Mouse (Mus musculus) bone marrow, adult 2 months (tissue): ENCODE results near the gene Miip. TPM values are rescaled to one million over a fixed set of nuclear protein-coding genes. Genes with fewer than 3 reads are reported as not detected.

ENCODE experiments used
- H3K27ac ChIP-seq: fragments of 200-500 bp; 2 replicates; pipeline ENCODE4 v1.5.1; 2012; ENCODE audit warnings: low read depth, mild to moderate bottlenecking, control low read depth, inconsistent platforms, low read length; ENCODE audit not compliant: control insufficient read depth, poor library complexity, insufficient read depth
- H3K4me1 ChIP-seq: fragments of 200-500 bp; 2 replicates; pipeline ENCODE4 v1.6.1; 2011; ENCODE audit warnings: low read length; ENCODE audit not compliant: control insufficient read depth, insufficient read depth
- H3K4me3 ChIP-seq: fragments of 200-500 bp; replicated peaks from 2 replicates; pipeline ENCODE3; 2011; ENCODE audit warnings: mild to moderate bottlenecking, low read depth, low read length, control low read depth; ENCODE audit not compliant: control insufficient read depth
- CTCF ChIP-seq: fragments of 200-500 bp; IDR thresholded peaks from 2 replicates; pipeline ENCODE4 v1.5.1; 2011; ENCODE audit warnings: low read length, control low read depth; ENCODE audit not compliant: control insufficient read depth, insufficient read depth
- POLR2A ChIP-seq: fragments of 200-500 bp; IDR thresholded peaks from 2 replicates; pipeline ENCODE4 v1.6.1; 2011; ENCODE audit warnings: low read depth, mild to moderate bottlenecking, control low read depth, low read length, borderline replicate concordance; ENCODE audit not compliant: control insufficient read depth
- WGBS: fragments of 180-500 bp; shearing (Covaris S2); methylation state at CpG from one replicate; pipeline ENCODE4 v1.1.7; 2018; 5-methylcytosine and 5-hydroxymethylcytosine counted together
- polyA plus RNA-seq: library from polyadenylated mRNA; stranded (reverse); fragments of >200 nt; gene quantifications from 2 replicates; pipeline ENCODE4 v1.2.4, GENCODE M21; 2011; ENCODE audit warnings: low replicate concordance; ENCODE audit not compliant: missing spikeins, insufficient read depth, insufficient read length

Gene Miip
- polyA plus RNA-seq, result 88.5 and 129 TPM in 2 replicates

GRCm38 (mm10) chr4:147868450-147869031 lies at the start of gene Miip, which contains the start of gene Fv1:
Gene Miip, minus strand, starts transcription at chr4:147868816.
Gene Fv1, plus strand, starts transcription at chr4:147868979.
- TF ChIP-seq CTCF, result no peak
- peak; percentile 66; the same call in 1 of the 2 replicates for TF ChIP-seq POLR2A
- Histone ChIP-seq H3K27ac (peak within 1 kb of the TSS; percentile 63), H3K4me3 (peak within 1 kb of the TSS; percentile 88), H3K4me1 (peaks cover 3% of the 10 kb centered on the region; the same call in 1 of the 2 replicates)
- WGBS, result under 1% methylated on average over 30 of the region's 30 CpGs

- Histone ChIP-seq H3K4me3 (no peak overlapping the region), H3K27ac (no peak overlapping the region), H3K4me1 (no peaks in the 10 kb centered on the region; the same call in 1 of the 2 replicates)
- 82% methylated on average over 5 of the region's 5 CpGs for WGBS
- TF ChIP-seq CTCF (no peak), POLR2A (no peak)
These were observed 40.9 kb upstream of the Miip start for GRCm38 (mm10) chr4:147909486-147909885.

GRCm38 (mm10) chr4:147906230-147906629 lies 37.6 kb upstream of the Miip start:
- no peak for TF ChIP-seq POLR2A
- no peak for TF ChIP-seq CTCF
- WGBS, result 74% methylated on average over 5 of the region's 5 CpGs
- peaks cover 6% of the 10 kb centered on the region for H3K4me1 ChIP-seq
- H3K27ac ChIP-seq, result no peak overlapping the region; the same call in 1 of the 2 replicates
- no peak overlapping the region for H3K4me3 ChIP-seq

GRCm38 (mm10) chr4:147905090-147905659 lies 36.6 kb upstream of the Miip start:
- Histone ChIP-seq H3K4me3 (peak overlapping the region; percentile 95), H3K4me1 (peaks cover 6% of the 10 kb centered on the region), H3K27ac (peak overlapping the region; percentile 42; the same call in 1 of the 2 replicates)
- WGBS, result under 1% methylated on average over 8 of the region's 8 CpGs
- no peak for TF ChIP-seq POLR2A
- no peak for TF ChIP-seq CTCF

- WGBS, result under 1% methylated on average over 59 of the region's 59 CpGs
- Histone ChIP-seq H3K4me3 (peak within 1 kb of the TSS; percentile 95), H3K27ac (peak within 1 kb of the TSS; percentile 95), H3K4me1 (peaks cover 6% of the 10 kb centered on the region)
- TF ChIP-seq CTCF (no peak), POLR2A (peak; percentile 21; the same call in 1 of the 2 replicates)
These were observed 35.9 kb upstream of the Miip start, which contains the start of gene Mfn2 for GRCm38 (mm10) chr4:147904313-147905089. Gene Mfn2, minus strand, starts transcription at chr4:147904704.

- Histone ChIP-seq H3K27ac (no peak overlapping the region), H3K4me3 (peak overlapping the region; percentile 17), H3K4me1 (peaks cover 6% of the 10 kb centered on the region)
- TF ChIP-seq CTCF, result no peak
- no peak for TF ChIP-seq POLR2A
- WGBS, result 49% methylated on average over 3 of the region's 3 CpGs
These were observed 35.0 kb upstream of the Miip start for GRCm38 (mm10) chr4:147903601-147904000.

GRCm38 (mm10) chr4:147902906-147903500 lies 34.4 kb upstream of the Miip start:
- WGBS, result 86% methylated on average over 12 of the region's 12 CpGs
- peak overlapping the region; percentile 6 for H3K4me3 ChIP-seq

GRCm38 (mm10) chr4:147900452-147900851 lies 31.8 kb upstream of the Miip start:
- TF ChIP-seq CTCF, result no peak
- TF ChIP-seq POLR2A, result no peak
- no peak overlapping the region for H3K4me3 ChIP-seq
- no peak overlapping the region for H3K27ac ChIP-seq
- peaks cover 6% of the 10 kb centered on the region for H3K4me1 ChIP-seq
- 88% methylated on average over 7 of the region's 7 CpGs for WGBS

More at GRCm38 (mm10) chr4:147902906-147903500, 34.4 kb upstream of the Miip start:
- TF ChIP-seq POLR2A (no peak), CTCF (no peak)
- Histone ChIP-seq H3K4me1 (peaks cover 6% of the 10 kb centered on the region), H3K27ac (no peak overlapping the region; the same call in 1 of the 2 replicates)
